In the genomic region with DNA sequence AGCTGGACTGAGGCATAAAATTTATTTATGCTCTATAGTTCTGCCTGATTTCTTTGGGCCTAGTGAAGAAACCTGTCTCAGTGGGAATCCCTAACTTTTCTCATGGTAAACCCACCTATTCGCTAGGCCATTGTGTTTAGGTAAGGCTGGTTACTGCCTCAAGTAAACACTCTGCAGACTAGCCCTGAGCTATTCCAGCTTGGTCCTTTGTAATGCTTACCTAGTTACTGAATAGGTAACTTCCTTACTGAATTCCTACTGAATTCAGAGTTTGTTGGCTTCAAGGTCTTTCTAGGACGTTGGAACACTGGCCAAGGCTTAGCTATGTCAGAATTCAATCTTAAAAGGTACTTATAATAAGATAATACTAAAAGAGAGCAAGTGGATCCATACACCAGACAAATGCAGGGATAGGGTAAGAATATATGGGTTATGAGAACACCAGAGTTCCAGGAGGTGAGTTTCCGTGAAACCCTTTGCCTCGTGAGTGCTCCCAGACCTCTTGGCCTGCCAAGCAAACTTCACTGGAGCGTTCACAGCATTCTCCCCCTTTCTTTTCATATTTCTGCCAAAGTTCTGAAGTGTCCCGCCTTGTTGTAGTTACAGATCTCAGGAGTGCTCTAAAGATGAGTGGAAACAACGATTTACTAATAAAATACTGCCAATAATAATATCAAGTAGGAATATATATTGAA, we compare ENCODE assay signal across 6 mouse cellular contexts.
DNase-seq lines count a peak whose midpoint lies in the region; TF ChIP-seq lines count a peak whose summit lies in the region.
"Not testable (repeated sequence)": the region's sequence is repeated elsewhere in the genome, so short reads cannot be mapped to it uniquely, and the experiment has no call there.

No protein-coding gene starts in this region.

- peaks cover 43% of the 10 kb centered on the region for H3K9me3 ChIP-seq in ES-Bruce4 (replicated peaks; ENCODE audit: control insufficient read depth, insufficient read depth, low read length, poor library complexity, severe bottlenecking)
- not testable (repeated sequence) for H3K9me3 ChIP-seq in ES-E14 (ENCODE audit: control insufficient read depth, insufficient read depth, low read depth, low read length)

- not testable (repeated sequence) for H3K27me3 ChIP-seq in ES-Bruce4 (ENCODE audit: control insufficient read depth, insufficient read depth, low read length, poor library complexity, severe bottlenecking); kidney, adult 2 months (replicated peaks; ENCODE audit: control insufficient read depth, insufficient read depth, low read length)

- DNase-seq in ES-CJ7 (ENCODE audit: low read depth, low spot score) (peak; percentile 91), ES-E14 (ENCODE audit: low read depth, low spot score) (peak; percentile 35), R1 (ENCODE audit: low read depth, low spot score) (peak; percentile 92), ZHBTc4 (ENCODE audit: low read depth, low spot score) (peak; percentile 81)
- peak; percentile 1 for DNase-seq in kidney, adult 2 months

- H3K4me3 ChIP-seq in ES-Bruce4 (ENCODE audit: low read depth, low read length); ES-E14 (ENCODE audit: insufficient read depth in 1 of 2, low read depth in 1 of 2, low read length in 2 of 2, poor library complexity in 1 of 2, severe bottlenecking in 1 of 2); kidney, adult 2 months (ENCODE audit: insufficient read depth, low read depth, low read length): not testable (repeated sequence)

- not testable (repeated sequence) for TF ChIP-seq CTCF in ES-Bruce4 (IDR thresholded peaks at IDR 0.05; ENCODE audit: low read depth, low read length); kidney, adult 2 months (conservative IDR thresholded peaks at IDR 0.05; ENCODE audit: insufficient read depth, insufficient read length, low read depth, low read length)

- 58% methylated on average over 7 of the region's 7 CpGs for WGBS in kidney, adult 2 months

- TF ChIP-seq POLR2A in ES-Bruce4 (IDR thresholded peaks at IDR 0.05; ENCODE audit: insufficient read depth, low read length); kidney, adult 2 months (IDR thresholded peaks at IDR 0.05; ENCODE audit: low read depth, low read length): not testable (repeated sequence)

- H3K27ac ChIP-seq in ES-Bruce4 (ENCODE audit: insufficient read depth, low read length): peak overlapping the region; percentile 98
- peak overlapping the region; percentile 93 for H3K27ac ChIP-seq in ES-E14 (ENCODE audit: insufficient read depth, low read depth, low read length, poor library complexity, severe bottlenecking)
- not testable (repeated sequence) for H3K27ac ChIP-seq in kidney, adult 2 months (ENCODE audit: insufficient read depth, low read depth, low read length)

- not testable (repeated sequence) for H3K36me3 ChIP-seq in ES-Bruce4 (ENCODE audit: control insufficient read depth, insufficient read depth, low read length, poor library complexity, severe bottlenecking); ES-E14 (ENCODE audit: control insufficient read depth, insufficient read depth, low read length, poor library complexity, severe bottlenecking); kidney, adult 2 months (ENCODE audit: control insufficient read depth, insufficient read depth, low read length)

- H3K9ac ChIP-seq in ES-Bruce4 (ENCODE audit: low read depth, poor library complexity, severe bottlenecking); ES-E14 (ENCODE audit: insufficient read depth, low read depth, low read length, poor library complexity, severe bottlenecking): not testable (repeated sequence)

- not testable (repeated sequence) for H3K4me1 ChIP-seq in ES-Bruce4 (ENCODE audit: control insufficient read depth, insufficient read depth, low read length); ES-E14 (ENCODE audit: control insufficient read depth in 2 of 2, insufficient read depth in 2 of 2, low read length in 2 of 2, poor library complexity in 1 of 2); kidney, adult 2 months (ENCODE audit: control insufficient read depth, insufficient read depth, low read length)

- in situ Hi-C loops in ES-E14 (cut with MboI; ENCODE audit: low sequenced_read_pairs in 2 of 2, unreplicated experiment in 2 of 2): not testable (repeated sequence)

- TF ChIP-seq EP300 in ES-Bruce4 (IDR thresholded peaks at IDR 0.05; ENCODE audit: insufficient read depth, low read depth, low read length): 0 out of 2 replicates have a peak, but pooled peaks have one; percentile 1

Comparison
In these comparisons a context has a peak if more than half of its experiments do, and no peak if none do; other contexts are left out.
1. DNase-seq: peak in every context shown above with its lines; median percentile 92 in R1; 91 in ES-CJ7; 81 in ZHBTc4; 35 in ES-E14; 1 in kidney, adult 2 months.